ENCODE assay signal across 16 mouse cellular contexts in the genomic region with DNA sequence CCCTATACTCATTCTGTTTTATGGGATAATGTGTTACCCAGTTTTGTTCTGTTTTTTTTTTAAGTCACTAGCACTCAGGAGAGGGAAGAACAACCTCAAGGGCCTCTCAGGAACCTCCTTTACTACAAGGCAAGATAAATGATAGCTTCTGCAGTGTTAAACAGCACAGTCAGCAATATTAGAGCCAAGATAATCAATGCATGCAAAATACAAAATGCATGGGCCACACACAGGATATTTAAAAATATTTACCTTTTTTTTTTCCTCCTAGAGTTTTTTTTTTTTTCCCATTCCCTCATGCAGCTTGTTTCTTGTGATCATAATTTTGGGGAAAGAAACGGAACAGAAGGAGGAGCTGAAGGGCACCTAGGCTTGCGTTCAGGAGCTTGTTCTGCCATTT.
"Had no signal": no experiment of that assay in that cellular context is flagged by ENCODE, and none has a peak within 500 bp of the region (broad histone marks: within the 10 kb centered on the region; RNA-seq: fewer than 3 reads in every experiment).

No protein-coding gene starts in this region.

- H3K9ac ChIP-seq: neural tube, embryonic 13.5 days; neural tube, embryonic 15.5 days; stomach, embryonic 15.5 days had no signal

- H3K4me1 ChIP-seq: neural tube, embryonic 13.5 days; neural tube, embryonic 15.5 days; stomach, embryonic 15.5 days had no signal

- H3K9me3 ChIP-seq: stomach, embryonic 15.5 days had no signal

- H3K27ac ChIP-seq: neural tube, embryonic 13.5 days; neural tube, embryonic 15.5 days; stomach, embryonic 15.5 days; stomach, postnatal 0 days had no signal

- DNase-seq: retina, postnatal 1 day; right cerebral cortex, adult 18-20 months; right cerebral cortex, postnatal 14 days; right cerebral cortex, postnatal 25 days; right cerebral cortex, postnatal 4 days; spleen, adult 18-20 months; thymus, adult 18-20 months; thymus, adult 2 months; thymus, postnatal 14 days; thymus, postnatal 25 days; thymus, postnatal 36 days; thymus, postnatal 4 days had no signal

- H3K36me3 ChIP-seq: neural tube, embryonic 13.5 days; neural tube, embryonic 15.5 days; stomach, embryonic 15.5 days had no signal

- H3K4me3 ChIP-seq: neural tube, embryonic 13.5 days; neural tube, embryonic 15.5 days; stomach, embryonic 15.5 days had no signal
